Mouse (Mus musculus) kidney, postnatal 14 days (tissue): ENCODE results near the gene Otop1.

Experiments used
- DNase-seq: peaks from one replicate; pipeline ENCODE4 v3.0.0; 2022; ENCODE audit warnings: mixed read lengths

Otop1 gene

GRCm38 (mm10) chr5:38275771-38276170, at the start of gene Otop1:
Gene Otop1 (plus strand): TSS chr5:38275972.
- no peak for DNase-seq

- DNase-seq, result peak; percentile 27
Measured at GRCm38 (mm10) chr5:38235422-38235821, 40.4 kb upstream of the Otop1 start.

- no peak for DNase-seq
Measured at GRCm38 (mm10) chr5:38236627-38237026, 39.1 kb upstream of the Otop1 start.

GRCm38 (mm10) chr5:38240727-38241472, 34.9 kb upstream of the Otop1 start:
- DNase-seq, result no peak

- no peak for DNase-seq
Measured at GRCm38 (mm10) chr5:38241473-38241834, 34.3 kb upstream of the Otop1 start.

- no peak for DNase-seq
Measured at GRCm38 (mm10) chr5:38241966-38242365, 33.8 kb upstream of the Otop1 start.

GRCm38 (mm10) chr5:38255195-38255594, 20.6 kb upstream of the Otop1 start:
- no peak for DNase-seq

- DNase-seq, result no peak
Measured at GRCm38 (mm10) chr5:38255644-38256043, 20.1 kb upstream of the Otop1 start.

GRCm38 (mm10) chr5:38256551-38256950, 19.2 kb upstream of the Otop1 start:
- DNase-seq, result no peak

- no peak for DNase-seq
Measured at GRCm38 (mm10) chr5:38258034-38258772, 17.6 kb upstream of the Otop1 start.

- DNase-seq, result no peak
Measured at GRCm38 (mm10) chr5:38258773-38259146, 17.0 kb upstream of the Otop1 start.

GRCm38 (mm10) chr5:38259455-38260106, 16.2 kb upstream of the Otop1 start:
- no peak for DNase-seq

GRCm38 (mm10) chr5:38260107-38260682, 15.6 kb upstream of the Otop1 start, which contains the start of gene Tmem128:
Gene Tmem128 (plus strand): TSS chr5:38260185.
- DNase-seq, result peak; percentile 77

GRCm38 (mm10) chr5:38270942-38271341, 4.8 kb upstream of the Otop1 start:
- no peak for DNase-seq

- no peak for DNase-seq
Measured at GRCm38 (mm10) chr5:38273831-38274230, 1.9 kb upstream of the Otop1 start.

GRCm38 (mm10) chr5:38276451-38276850, 679 bp downstream of the Otop1 start:
- DNase-seq, result no peak

GRCm38 (mm10) chr5:38277098-38277866, 1.5 kb downstream of the Otop1 start:
- no peak for DNase-seq

- DNase-seq, result no peak
Measured at GRCm38 (mm10) chr5:38277936-38278600, 2.3 kb downstream of the Otop1 start.

- DNase-seq, result no peak
Measured at GRCm38 (mm10) chr5:38280075-38280474, 4.3 kb downstream of the Otop1 start.

- DNase-seq, result no peak
Measured at GRCm38 (mm10) chr5:38285724-38286123, 10.0 kb downstream of the Otop1 start.

- no peak for DNase-seq
Measured at GRCm38 (mm10) chr5:38288476-38288875, 12.7 kb downstream of the Otop1 start.
